Mouse (Mus musculus) erythroblast, embryonic 14.5 days (primary cell): ENCODE data around the gene Chst5. TPM values are rescaled to one million over a fixed set of nuclear protein-coding genes. Genes with fewer than 3 reads are reported as not detected.

Experiments used
- H3K27me3 ChIP-seq: 2 replicates; pipeline ENCODE4 v1.6.1; 2012; ENCODE audit warnings: inconsistent platforms; ENCODE audit not compliant: control insufficient read depth
- H3K36me3 ChIP-seq: 2 replicates; pipeline ENCODE4 v1.6.1; 2012; ENCODE audit warnings: mild to moderate bottlenecking, inconsistent platforms; ENCODE audit not compliant: control insufficient read depth
- H3K4me1 ChIP-seq: 2 replicates; pipeline ENCODE4 v1.6.1; 2012; ENCODE audit warnings: inconsistent platforms; ENCODE audit not compliant: control insufficient read depth
- H3K4me3 ChIP-seq: replicated peaks from 2 replicates; pipeline ENCODE3; 2012; ENCODE audit warnings: moderate library complexity, mild to moderate bottlenecking, inconsistent platforms
- H3K9me3 ChIP-seq: 2 replicates; pipeline ENCODE4 v1.6.1; 2012; ENCODE audit warnings: low read length, inconsistent platforms, mixed read lengths; ENCODE audit not compliant: control insufficient read depth
- GATA1 ChIP-seq: IDR thresholded peaks from 2 replicates; pipeline ENCODE4 v1.6.1; 2012; ENCODE audit warnings: low read length, inconsistent platforms, mixed read lengths
- TAL1 ChIP-seq: IDR thresholded peaks from 3 replicates; pipeline ENCODE4 v1.6.1; 2012; ENCODE audit warnings: low read length, inconsistent platforms, mixed read lengths
- polyA plus RNA-seq: library from polyadenylated mRNA; stranded (reverse); fragments of >175 nt; gene quantifications from 2 replicates; pipeline ENCODE4 v1.2.3, GENCODE M21; 2012

Gene Chst5
- polyA plus RNA-seq, 1 experiment: not detected

DNA sequence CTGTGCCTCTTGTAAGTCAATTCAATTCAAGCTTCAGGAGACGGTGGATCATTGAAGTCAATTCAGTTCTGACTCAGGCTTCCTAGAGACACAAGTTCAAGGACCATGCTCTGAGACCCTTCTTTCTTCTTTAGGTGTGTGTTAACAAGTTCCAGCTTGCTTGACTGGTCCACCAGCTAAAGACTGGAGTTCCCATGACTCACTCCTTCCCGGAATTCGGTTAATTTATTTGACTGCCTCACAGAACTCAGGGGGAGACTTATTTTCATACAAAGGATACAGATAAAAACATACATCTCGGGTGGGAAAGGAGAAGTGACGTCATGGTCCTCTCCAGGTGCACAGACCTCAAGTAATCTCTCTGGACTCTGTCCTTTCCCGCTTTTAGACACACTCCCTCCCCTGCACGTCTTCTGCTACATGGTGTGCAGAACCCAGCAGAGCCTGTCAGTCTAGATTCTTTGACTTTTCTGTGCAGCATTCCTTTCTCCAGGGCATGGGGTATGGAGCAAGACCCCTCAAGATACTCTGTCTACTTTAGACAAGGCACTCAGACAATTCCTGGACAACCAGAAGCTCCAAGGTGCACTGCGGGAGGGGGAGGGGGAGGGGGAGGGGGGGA, 4.6 kb downstream of the Chst5 start:
- TF ChIP-seq GATA1: no peak
- TF ChIP-seq TAL1: no peak
- H3K9me3 ChIP-seq: no peaks in the 10 kb centered on the region; the same call in 1 of the 2 replicates
- H3K36me3 ChIP-seq: no peaks in the 10 kb centered on the region
- H3K27me3 ChIP-seq: peaks cover 26% of the 10 kb centered on the region
- H3K4me3 ChIP-seq: no peak overlapping the region
- no peaks in the 10 kb centered on the region for H3K4me1 ChIP-seq

DNA sequence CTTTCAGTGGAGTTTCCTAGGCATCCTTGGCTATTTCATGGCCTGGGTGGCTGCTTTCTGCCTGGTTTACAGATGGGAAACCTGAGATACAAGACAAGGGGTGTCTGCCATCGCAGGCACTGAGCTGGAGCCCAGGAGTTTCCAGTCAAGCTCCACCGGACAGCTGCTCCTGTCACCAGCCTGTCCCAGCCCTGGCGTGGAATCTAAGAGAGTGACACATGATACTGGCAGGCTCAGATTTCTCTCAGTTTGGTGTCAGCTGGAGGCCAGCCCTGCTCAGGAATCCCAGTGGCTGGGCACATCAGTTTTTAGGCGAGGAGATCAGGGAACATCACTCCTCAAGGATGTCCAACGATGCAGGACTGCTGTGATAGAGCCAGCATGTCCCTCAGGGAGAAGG, 8.2 kb downstream of the Chst5 start:
- H3K27me3 ChIP-seq: peaks cover 2% of the 10 kb centered on the region; the same call in 1 of the 2 replicates
- no peak for TF ChIP-seq GATA1
- no peak for TF ChIP-seq TAL1
- H3K9me3 ChIP-seq: no peaks in the 10 kb centered on the region
- no peak overlapping the region for H3K4me3 ChIP-seq
- H3K4me1 ChIP-seq: no peaks in the 10 kb centered on the region
- H3K36me3 ChIP-seq: no peaks in the 10 kb centered on the region

DNA sequence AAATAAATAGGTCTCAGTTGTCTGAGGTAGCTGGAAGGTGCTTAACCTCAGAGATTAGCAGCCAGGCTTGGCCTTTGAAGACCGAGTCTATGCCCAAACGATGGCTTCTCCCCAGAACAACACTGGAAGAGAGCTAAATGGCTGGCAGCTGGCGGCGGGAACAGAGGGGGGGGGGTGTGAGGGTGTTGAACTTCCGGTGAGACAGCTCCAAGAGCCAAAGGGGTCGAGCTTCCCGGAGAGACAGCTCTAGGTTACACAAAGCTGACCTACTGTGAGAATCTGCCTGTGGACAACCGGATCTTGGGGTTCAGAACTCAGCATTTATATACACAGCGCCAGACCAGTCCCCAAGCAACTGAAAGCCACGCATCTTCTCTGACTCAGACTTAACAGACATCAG, 11.7 kb downstream of the Chst5 start:
- TF ChIP-seq GATA1: no peak
- no peak for TF ChIP-seq TAL1
- no peaks in the 10 kb centered on the region for H3K4me1 ChIP-seq
- H3K4me3 ChIP-seq: no peak overlapping the region

DNA sequence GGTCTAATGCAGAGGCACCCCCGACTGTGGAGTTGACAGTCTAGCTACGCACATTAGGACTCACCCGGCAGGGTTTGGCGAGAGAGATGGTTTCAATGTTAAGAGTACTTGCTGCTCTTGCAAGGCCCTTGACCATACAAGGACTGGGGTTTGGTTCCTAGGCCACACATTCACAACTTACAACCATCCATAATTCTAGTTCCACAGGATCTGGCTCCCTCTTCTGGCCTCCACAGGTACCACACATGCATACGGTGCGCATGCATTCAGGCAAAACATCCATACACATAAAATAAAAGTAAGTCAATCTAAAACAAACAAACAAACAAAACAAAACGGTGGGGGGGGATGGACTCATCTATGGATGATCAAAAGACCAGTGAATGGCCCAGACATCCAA, 15.3 kb downstream of the Chst5 start:
- H3K36me3 ChIP-seq: no peaks in the 10 kb centered on the region
- TF ChIP-seq TAL1 (no peak), GATA1 (no peak)
- H3K4me3 ChIP-seq: no peak overlapping the region
- peaks cover 26% of the 10 kb centered on the region for H3K27me3 ChIP-seq
- no peaks in the 10 kb centered on the region; the same call in 1 of the 2 replicates for H3K4me1 ChIP-seq
- peaks cover 8% of the 10 kb centered on the region for H3K9me3 ChIP-seq

More for the DNA sequence above, 11.7 kb downstream of the Chst5 start:
- H3K36me3 ChIP-seq: no peaks in the 10 kb centered on the region
- H3K27me3 ChIP-seq: peaks cover 2% of the 10 kb centered on the region; the same call in 1 of the 2 replicates
- peaks cover 4% of the 10 kb centered on the region for H3K9me3 ChIP-seq

DNA sequence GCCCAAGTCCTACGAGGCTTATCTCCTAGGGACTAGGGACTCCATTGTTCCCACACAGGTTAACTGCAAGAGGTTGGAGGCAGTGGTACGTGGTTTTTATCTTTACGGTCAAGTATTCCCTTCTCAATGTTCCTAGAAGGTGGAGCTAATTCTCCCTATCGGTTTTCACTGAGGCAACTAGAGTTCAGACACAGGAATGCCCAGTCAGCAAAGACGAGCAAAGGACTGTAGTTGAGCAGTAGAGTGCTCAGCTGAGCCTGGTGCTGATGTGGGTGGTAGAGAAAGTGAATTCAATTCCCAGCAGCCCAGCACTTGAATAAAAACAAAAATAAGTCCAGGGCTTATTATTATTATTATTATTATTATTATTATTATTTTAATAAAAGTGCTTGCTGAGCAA, 17.6 kb downstream of the Chst5 start:
- TF ChIP-seq TAL1 (no peak), GATA1 (no peak)
- Histone ChIP-seq H3K36me3 (no peaks in the 10 kb centered on the region), H3K27me3 (peaks cover 40% of the 10 kb centered on the region), H3K4me3 (no peak overlapping the region), H3K9me3 (peaks cover 9% of the 10 kb centered on the region), H3K4me1 (peaks cover 8% of the 10 kb centered on the region)

DNA sequence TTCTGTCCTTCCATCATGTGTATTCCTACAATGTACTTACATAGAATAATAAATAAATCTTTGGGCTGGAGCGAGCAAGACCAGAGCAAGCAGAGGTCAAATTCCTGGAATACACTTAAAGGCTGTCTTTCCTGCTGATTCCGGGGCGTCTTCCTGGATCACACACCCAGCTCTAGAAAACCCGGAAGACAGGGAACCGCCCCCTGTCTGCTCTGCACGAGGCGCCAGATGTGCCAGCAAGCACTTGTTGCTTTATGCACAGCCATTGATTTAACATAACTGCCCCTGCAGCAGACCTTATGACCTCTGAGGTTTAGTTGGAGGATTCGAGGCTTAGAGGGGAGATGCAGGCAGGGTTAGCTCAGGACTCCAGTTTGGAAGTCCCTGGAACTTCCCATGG, 18.3 kb downstream of the Chst5 start:
- H3K27me3 ChIP-seq: peaks cover 40% of the 10 kb centered on the region
- TF ChIP-seq GATA1: no peak
- no peak for TF ChIP-seq TAL1
- H3K4me1 ChIP-seq: peaks cover 12% of the 10 kb centered on the region
- no peaks in the 10 kb centered on the region for H3K36me3 ChIP-seq
- peaks cover 9% of the 10 kb centered on the region for H3K9me3 ChIP-seq
- no peak overlapping the region for H3K4me3 ChIP-seq

DNA sequence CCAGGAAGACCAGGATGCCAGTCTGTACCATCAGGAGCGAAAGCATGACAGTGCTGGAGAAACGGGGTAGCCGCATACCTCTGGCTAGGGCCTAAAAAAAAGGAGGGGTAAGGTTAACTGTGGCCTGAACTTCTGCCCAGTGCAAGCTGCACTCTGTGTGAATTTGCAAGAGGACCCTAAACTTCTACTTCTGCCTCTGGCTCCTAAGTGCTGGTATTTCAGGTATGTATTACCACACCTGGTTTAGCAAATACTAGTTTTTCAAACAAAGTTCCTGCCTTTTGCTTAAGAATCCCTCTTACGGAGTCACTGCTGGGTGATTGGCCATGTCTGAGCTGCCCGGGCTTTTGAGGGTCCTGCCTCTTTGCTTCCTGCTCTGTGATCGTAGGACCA, 19.3 kb downstream of the Chst5 start:
- Histone ChIP-seq H3K9me3 (peaks cover 9% of the 10 kb centered on the region), H3K36me3 (no peaks in the 10 kb centered on the region), H3K4me1 (peaks cover 23% of the 10 kb centered on the region), H3K4me3 (no peak overlapping the region), H3K27me3 (peaks cover 40% of the 10 kb centered on the region)
- TF ChIP-seq GATA1 (no peak), TAL1 (no peak)

DNA sequence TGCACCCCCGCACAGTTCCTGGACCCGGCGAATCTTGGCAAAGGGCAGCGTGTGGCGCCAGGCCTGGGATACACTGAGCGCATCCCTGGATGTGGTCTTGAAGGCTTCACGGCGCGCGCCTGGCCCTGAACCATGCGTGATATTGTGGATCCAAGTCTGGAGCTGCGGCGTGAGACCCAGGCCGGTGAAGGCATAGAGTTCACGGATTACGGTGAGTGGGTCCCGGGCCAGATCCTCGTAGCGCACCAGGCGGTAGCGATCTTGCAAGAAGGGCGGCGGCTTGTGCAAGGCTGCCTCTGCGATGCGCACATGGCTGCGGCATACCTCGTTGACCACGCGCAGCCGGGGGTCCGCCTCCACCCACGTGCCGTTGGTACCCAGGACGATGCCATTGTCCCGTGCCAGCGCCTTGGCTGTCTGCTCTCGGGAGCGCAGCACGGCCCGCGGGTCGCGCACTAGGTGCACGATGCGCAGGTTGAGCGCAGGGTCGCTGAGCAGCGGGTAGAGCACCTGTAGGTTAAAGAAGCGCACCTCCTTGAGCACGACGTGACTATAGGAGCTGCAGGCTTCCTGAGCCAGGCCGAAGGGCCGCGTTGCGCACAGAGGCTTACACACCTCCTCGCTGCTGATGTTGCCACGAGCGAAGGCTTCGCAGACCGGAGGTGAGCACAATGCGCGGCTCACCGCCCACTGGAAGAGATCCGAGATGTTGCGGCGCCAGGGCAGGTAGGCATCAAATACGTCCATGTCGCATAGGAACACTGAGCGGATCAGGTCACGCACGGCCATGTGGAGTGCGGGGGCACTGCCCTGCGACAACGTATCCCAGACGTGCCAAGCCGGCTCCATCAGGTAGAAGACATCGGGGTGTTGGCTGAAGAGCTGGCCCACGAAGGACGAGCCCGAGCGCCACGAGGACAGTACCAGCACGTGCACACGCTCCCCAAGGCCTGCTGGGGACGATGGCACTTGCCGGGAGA, 20.0 kb downstream of the Chst5 start:
- Histone ChIP-seq H3K9me3 (peaks cover 9% of the 10 kb centered on the region), H3K4me1 (peaks cover 23% of the 10 kb centered on the region), H3K27me3 (peaks cover 40% of the 10 kb centered on the region), H3K36me3 (no peaks in the 10 kb centered on the region), H3K4me3 (no peak overlapping the region)
- no peak for TF ChIP-seq GATA1
- TF ChIP-seq TAL1: no peak

DNA sequence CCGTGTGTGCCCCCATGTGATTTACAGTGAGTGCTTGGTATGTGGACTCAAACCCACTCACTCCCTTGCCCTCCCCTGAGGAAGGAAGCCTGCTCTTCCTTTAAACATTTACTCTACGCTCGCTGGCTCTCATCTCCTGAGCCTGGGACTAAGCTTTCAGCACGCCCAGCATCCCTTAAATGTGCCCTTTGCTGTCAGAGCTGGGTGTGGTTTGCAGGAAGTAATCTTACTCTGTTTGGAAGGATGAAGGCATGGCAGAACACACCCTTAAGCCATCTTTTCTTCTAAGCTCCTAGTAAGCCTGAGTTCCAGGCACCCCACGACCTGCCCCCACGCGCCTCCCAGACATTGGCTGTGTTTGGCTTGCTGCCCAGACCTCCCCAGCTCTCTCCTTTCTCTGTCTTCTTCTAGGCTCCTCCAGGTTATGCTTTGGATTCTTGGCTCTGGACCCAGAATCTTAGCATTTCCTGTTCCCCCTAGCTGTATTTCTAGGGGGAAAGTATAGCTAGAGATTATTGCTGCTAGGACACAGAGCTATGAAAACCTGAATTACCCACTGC, 22.1 kb downstream of the Chst5 start:
- Histone ChIP-seq H3K36me3 (no peaks in the 10 kb centered on the region), H3K4me3 (no peak overlapping the region), H3K9me3 (peaks cover 5% of the 10 kb centered on the region; the same call in 1 of the 2 replicates), H3K4me1 (peaks cover 23% of the 10 kb centered on the region), H3K27me3 (peaks cover 40% of the 10 kb centered on the region)
- no peak for TF ChIP-seq GATA1
- TF ChIP-seq TAL1: no peak
